Mouse (Mus musculus) midbrain, embryonic 16.5 days (tissue): ENCODE results near the gene Hmgb2. TPM values are rescaled to one million over a fixed set of nuclear protein-coding genes. Genes with fewer than 3 reads are reported as not detected.
"Not testable (repeated sequence)": the region's sequence is repeated elsewhere in the genome, so short reads cannot be mapped to it uniquely, and the experiment has no call there.

ENCODE experiments used
- ATAC-seq: fragments of 200-750 bp; cut with Nextera tagmentation; 2 replicates; pipeline ENCODE4 v1.8.0; 2017; ENCODE audit warnings: moderate TSS enrichment
- H3K27ac ChIP-seq: fragments of 300-500 bp; sonication (generic); 2 replicates; pipeline ENCODE4 v1.5.1; 2014; ENCODE audit warnings: mild to moderate bottlenecking, low read length, mixed read lengths
- H3K27me3 ChIP-seq: fragments of 300-500 bp; sonication (generic); 2 replicates; pipeline ENCODE4 v1.6.1; 2014; ENCODE audit warnings: low read depth, low read length, mixed read lengths; ENCODE audit not compliant: control insufficient read depth, insufficient read depth
- H3K36me3 ChIP-seq: fragments of 300-500 bp; sonication (generic); 2 replicates; pipeline ENCODE4 v1.6.1; 2014; ENCODE audit warnings: mild to moderate bottlenecking, low read length, moderate library complexity, mixed read lengths; ENCODE audit not compliant: control insufficient read depth, insufficient read depth
- H3K4me1 ChIP-seq: fragments of 300-500 bp; sonication (generic); 2 replicates; pipeline ENCODE4 v1.6.1; 2014; ENCODE audit warnings: mild to moderate bottlenecking, low read length, mixed read lengths; ENCODE audit not compliant: control insufficient read depth, insufficient read depth
- H3K4me2 ChIP-seq: fragments of 300-500 bp; sonication (generic); 2 replicates; pipeline ENCODE4 v1.6.1; 2014; ENCODE audit warnings: mild to moderate bottlenecking, low read length, mixed read lengths
- H3K4me3 ChIP-seq: fragments of 300-500 bp; sonication (generic); 2 replicates; pipeline ENCODE4 v1.5.1; 2014; ENCODE audit warnings: low read depth, mild to moderate bottlenecking, low read length, moderate library complexity, mixed read lengths
- H3K9ac ChIP-seq: fragments of 300-500 bp; sonication (generic); 2 replicates; pipeline ENCODE4 v1.6.1; 2014; ENCODE audit warnings: low read depth, low read length, mixed read lengths
- H3K9me3 ChIP-seq: fragments of 300-500 bp; sonication (generic); replicated peaks from 2 replicates; pipeline ENCODE4 v1.6.1; 2014; ENCODE audit warnings: mild to moderate bottlenecking, low read length, mixed read lengths; ENCODE audit not compliant: control insufficient read depth, poor library complexity, severe bottlenecking
- WGBS: fragments of 180-500 bp; shearing (Covaris S2); extraction: QIAGEN DNeasy Blood & Tissue Kit; methylation state at CpG from one replicate; pipeline ENCODE4 v1.1.7; 2014; 5-methylcytosine and 5-hydroxymethylcytosine counted together
- polyA plus RNA-seq: library from polyadenylated mRNA; unstranded; fragments of >200 nt; fragmentation: Nextera tagmentation; extraction: Ambion mirVana; gene quantifications from 2 replicates; pipeline ENCODE4 v1.2.1, GENCODE M21; 2015

The Hmgb2 gene
- polyA plus RNA-seq, 1 experiment from 2014 or later, result 42.3 TPM

DNA sequence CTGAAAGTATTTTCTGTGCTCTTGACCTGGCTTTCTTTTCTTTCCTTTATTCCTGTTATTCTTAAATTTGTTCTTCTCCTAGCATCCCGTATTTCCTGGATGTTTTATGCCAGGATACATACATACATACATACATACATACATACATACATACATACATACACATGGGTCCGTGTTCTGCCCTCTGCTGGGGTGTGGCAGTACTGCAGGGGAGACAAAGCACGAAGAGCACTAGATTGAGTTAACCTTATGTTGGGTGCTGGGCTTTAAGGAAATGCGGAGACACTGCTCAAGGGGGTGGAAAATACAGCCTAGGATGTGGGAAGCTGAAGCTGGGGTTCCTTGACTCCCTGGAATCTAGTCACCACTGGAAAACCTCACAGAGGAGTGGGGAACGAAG, 8.1 kb upstream of the Hmgb2 start:
- WGBS, result 51% methylated on average over 5 of the region's 5 CpGs
- H3K9ac ChIP-seq, result no peak overlapping the region
- no peaks in the 10 kb centered on the region for H3K9me3 ChIP-seq
- no peaks in the 10 kb centered on the region for H3K27me3 ChIP-seq
- H3K4me2 ChIP-seq, result no peak overlapping the region
- peaks cover 2% of the 10 kb centered on the region; the same call in 1 of the 2 replicates for H3K4me1 ChIP-seq
- H3K36me3 ChIP-seq, result no peaks in the 10 kb centered on the region
- H3K4me3 ChIP-seq, result no peak overlapping the region
- no peak overlapping the region for H3K27ac ChIP-seq
- no peak for ATAC-seq

DNA sequence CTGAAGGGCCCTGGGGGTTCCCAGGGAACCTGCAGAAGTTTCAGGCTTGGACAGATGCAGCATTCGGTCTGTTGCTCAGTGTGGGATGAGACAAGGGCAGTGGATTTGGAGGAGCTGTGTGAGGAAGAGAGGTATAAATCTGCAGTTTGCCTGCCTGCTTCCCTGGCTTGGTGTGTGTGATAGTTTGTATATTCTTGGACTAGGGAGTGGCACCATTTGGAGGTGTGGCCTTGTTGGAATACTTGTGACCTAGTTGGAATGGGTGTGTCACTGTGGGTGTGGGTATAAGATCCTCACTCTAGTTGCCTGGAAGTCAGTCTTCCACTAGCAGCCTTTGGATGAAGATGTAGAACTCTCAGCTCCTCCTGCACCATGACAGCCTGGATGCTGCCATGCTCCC, 6.2 kb upstream of the Hmgb2 start:
- H3K4me2 ChIP-seq, ATAC-seq, H3K27ac ChIP-seq, H3K4me3 ChIP-seq, H3K4me1 ChIP-seq, H3K27me3 ChIP-seq, H3K9me3 ChIP-seq, H3K9ac ChIP-seq, H3K36me3 ChIP-seq: not testable (repeated sequence)
- 81% methylated on average over 1 of the region's 1 CpGs for WGBS

DNA sequence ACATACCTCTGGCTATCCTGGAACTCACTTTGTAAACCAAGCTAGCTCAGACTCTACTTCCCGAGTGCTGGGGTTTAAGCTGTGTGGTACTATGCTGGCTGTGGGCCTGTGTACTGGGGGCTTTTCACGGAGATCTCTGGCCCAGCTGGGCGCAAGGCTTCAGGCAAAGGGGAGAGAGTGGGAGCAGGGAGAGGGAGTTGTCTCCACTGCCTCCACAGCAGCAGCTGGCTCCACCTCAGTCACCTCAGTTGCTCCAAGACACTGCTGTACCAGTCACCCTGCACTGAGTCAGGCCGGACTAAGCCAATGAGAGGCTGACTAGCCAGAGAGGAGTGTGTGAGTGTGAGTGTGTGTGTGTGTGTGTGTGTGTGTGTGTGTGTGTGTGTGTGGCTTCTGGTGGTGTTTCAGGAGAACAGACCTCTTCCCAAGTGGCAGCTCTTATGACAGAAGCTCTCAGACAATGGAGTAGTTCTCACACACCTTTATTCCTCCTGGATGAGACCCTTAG, 4.1 kb upstream of the Hmgb2 start:
- no peak overlapping the region for H3K9ac ChIP-seq
- WGBS, result 94% methylated on average over 4 of the region's 4 CpGs
- ATAC-seq, result no peak
- H3K36me3 ChIP-seq, result no peaks in the 10 kb centered on the region
- no peak overlapping the region for H3K27ac ChIP-seq
- no peaks in the 10 kb centered on the region for H3K9me3 ChIP-seq
- peaks cover 5% of the 10 kb centered on the region for H3K4me1 ChIP-seq
- H3K27me3 ChIP-seq, result no peaks in the 10 kb centered on the region
- no peak overlapping the region for H3K4me2 ChIP-seq
- no peak overlapping the region for H3K4me3 ChIP-seq

DNA sequence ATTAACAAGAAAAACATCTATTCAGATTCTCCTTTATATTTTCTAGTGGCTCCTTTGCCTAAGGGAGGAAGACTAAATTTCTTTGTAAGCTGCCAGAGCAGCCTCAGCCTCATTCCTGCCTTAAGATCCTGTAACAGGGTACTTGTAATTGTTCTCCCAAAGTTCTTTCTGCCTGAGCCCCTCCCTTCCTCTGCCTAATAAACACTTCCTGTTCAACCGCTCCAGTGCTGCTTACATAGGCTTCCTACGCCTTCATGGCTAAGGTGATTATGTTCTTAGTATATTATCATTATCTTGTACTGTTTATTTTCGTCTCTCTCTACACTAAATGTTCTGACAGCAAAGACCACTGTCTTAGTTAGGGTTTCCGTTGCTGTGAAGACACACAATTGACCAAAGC, 3.0 kb upstream of the Hmgb2 start:
- Histone ChIP-seq H3K9ac (no peak overlapping the region), H3K9me3 (no peaks in the 10 kb centered on the region), H3K4me2 (no peak overlapping the region), H3K4me3 (no peak overlapping the region), H3K36me3 (no peaks in the 10 kb centered on the region), H3K27ac (no peak overlapping the region), H3K4me1 (peaks cover 7% of the 10 kb centered on the region), H3K27me3 (no peaks in the 10 kb centered on the region)
- WGBS, result 90% methylated on average over 4 of the region's 4 CpGs
- ATAC-seq, result no peak

GRCm38 (mm10) chr8:57510791-57511315, 854 bp upstream of the Hmgb2 start:
- no peak for ATAC-seq
- Histone ChIP-seq H3K27ac (peak overlapping the region; percentile 47; the same call in 1 of the 2 replicates), H3K27me3 (no peaks in the 10 kb centered on the region), H3K9ac (peak overlapping the region; percentile 66), H3K4me1 (peaks cover 7% of the 10 kb centered on the region), H3K9me3 (no peaks in the 10 kb centered on the region), H3K4me2 (peak overlapping the region; percentile 100), H3K4me3 (peak overlapping the region; percentile 85), H3K36me3 (no peaks in the 10 kb centered on the region)
- 1% methylated on average over 31 of the region's 31 CpGs for WGBS

DNA sequence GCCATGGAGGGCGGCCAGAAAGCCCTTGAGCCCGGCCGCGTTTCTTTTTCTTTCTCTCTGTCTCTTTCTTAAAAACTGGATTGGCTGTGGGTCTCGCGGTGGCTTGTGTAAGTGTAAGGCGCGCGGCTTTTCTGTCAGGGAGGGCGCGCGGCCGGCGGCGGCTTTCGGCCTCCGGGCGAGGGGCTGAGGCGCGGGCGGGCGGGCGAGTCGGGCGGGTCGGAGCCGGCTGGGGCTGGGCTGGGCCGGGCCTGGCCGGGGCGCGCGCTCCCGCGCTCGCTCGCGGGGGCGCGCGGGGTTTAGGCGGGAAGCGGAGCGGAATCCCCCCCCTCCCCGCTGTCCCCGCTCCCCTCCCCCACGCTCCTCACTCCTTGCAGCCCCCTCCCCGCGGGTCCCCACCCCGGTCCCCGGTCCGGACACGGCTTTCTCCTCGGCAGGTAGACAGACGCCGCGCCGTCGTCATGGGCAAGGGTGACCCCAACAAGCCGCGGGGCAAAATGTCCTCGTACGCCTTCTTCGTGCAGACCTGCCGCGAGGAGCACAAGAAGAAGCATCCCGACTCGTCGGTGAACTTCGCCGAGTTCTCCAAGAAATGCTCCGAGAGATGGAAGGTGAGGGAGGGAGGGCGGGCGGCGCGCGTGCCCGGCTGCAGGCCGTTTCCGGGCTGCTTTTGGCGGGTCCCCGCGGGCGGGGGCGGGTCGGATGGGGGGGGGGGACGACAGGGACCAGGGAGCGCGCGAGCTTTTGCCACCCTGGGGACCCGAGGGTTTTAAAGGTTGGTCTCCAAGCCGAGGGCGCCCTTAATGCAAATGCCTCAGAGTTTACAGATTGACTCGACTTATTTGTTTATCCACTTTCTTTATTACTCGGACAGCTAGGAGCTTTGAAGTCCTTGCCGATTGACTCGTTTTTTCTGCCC, 692 bp downstream of the Hmgb2 start:
- peak; percentile 65 for ATAC-seq
- under 1% methylated on average over 58 of the region's 96 CpGs for WGBS
- Histone ChIP-seq H3K4me3 (peak overlapping the region; percentile 85), H3K36me3 (no peaks in the 10 kb centered on the region), H3K9ac (peak overlapping the region; percentile 75), H3K27ac (peak overlapping the region; percentile 92), H3K4me1 (peaks cover 7% of the 10 kb centered on the region), H3K4me2 (peak overlapping the region; percentile 76), H3K27me3 (no peaks in the 10 kb centered on the region), H3K9me3 (no peaks in the 10 kb centered on the region)

DNA sequence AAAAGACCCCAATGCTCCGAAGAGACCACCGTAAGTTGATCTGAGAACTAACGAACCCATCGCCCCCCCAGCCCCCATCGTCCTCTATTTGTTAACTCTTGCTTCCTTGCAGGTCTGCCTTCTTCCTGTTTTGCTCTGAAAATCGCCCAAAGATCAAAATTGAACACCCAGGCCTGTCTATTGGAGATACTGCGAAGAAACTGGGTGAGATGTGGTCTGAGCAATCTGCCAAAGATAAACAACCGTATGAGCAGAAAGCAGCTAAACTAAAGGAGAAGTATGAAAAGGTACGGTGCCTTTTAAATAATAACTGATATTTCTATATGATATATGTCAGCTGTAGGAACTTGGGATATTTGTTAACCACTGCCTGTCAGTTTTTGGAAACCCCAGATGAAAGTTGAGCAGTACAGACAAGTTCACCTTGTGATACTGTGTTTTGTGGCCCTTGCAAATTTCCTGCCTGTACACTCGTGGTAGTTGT, 1.5 kb downstream of the Hmgb2 start:
- H3K9me3 ChIP-seq, H3K27me3 ChIP-seq, H3K4me1 ChIP-seq, H3K9ac ChIP-seq, ATAC-seq, H3K27ac ChIP-seq, H3K36me3 ChIP-seq: not testable (repeated sequence)
- Histone ChIP-seq H3K4me3 (peak overlapping the region; percentile 85), H3K4me2 (peak overlapping the region; percentile 76)
- WGBS, result 20% methylated on average over 9 of the region's 10 CpGs

DNA sequence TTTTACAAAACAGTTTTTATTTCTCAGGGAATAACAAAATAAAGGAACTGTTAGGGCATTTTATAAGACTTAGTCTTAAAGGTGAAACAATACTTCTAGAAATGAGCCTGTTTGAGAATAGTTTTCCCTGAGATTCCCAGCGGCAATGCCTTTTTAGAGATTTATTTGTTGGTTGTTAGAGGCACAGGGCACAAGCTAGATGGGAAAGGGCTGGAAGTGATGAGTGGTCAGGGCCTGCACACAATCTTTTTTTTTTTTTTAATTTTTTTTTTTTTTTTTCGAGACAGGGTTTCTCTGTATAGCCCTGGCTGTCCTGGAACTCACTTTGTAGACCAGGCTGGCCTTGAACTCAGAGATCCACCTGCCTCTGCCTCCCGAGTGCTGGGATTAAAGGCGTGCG, 5.0 kb downstream of the Hmgb2 start:
- H3K4me3 ChIP-seq, H3K9ac ChIP-seq, H3K36me3 ChIP-seq, H3K27ac ChIP-seq, ATAC-seq, H3K4me2 ChIP-seq, H3K27me3 ChIP-seq, H3K9me3 ChIP-seq, H3K4me1 ChIP-seq: not testable (repeated sequence)
- WGBS, result 90% methylated on average over 4 of the region's 5 CpGs

DNA sequence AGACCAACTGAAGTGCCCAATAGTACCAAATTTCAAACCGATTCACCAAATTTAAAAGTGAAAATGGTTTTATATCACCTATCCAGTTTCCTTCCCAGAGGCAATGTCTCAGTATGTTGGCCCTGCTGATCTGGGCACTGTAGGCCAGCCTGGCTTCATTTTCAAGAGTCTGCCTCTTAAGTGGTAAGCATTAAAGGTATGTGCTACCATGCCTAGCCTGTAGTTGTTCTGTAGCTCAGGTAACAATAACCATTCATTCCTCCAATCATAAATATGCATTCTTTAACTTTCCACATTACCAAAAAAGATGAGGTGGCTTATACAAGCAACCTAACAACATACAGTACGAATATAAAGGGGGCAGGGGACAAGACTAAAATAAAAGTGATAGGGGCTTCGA, 6.0 kb downstream of the Hmgb2 start:
- H3K36me3 ChIP-seq, result no peaks in the 10 kb centered on the region
- WGBS, result 94% methylated on average over 3 of the region's 3 CpGs
- no peak overlapping the region for H3K9ac ChIP-seq
- no peak overlapping the region for H3K27ac ChIP-seq
- H3K4me3 ChIP-seq, result no peak overlapping the region
- no peaks in the 10 kb centered on the region for H3K27me3 ChIP-seq
- no peaks in the 10 kb centered on the region for H3K9me3 ChIP-seq
- H3K4me1 ChIP-seq, result 0 out of 2 replicates have a peak, but pooled peaks cover 2% of the 10 kb centered on the region
- no peak for ATAC-seq
- H3K4me2 ChIP-seq, result no peak overlapping the region
